Mouse (Mus musculus) G1E (cell line): ENCODE data around the gene Clstn3.

Experiments
- CTCF ChIP-seq: IDR thresholded peaks from 2 replicates; pipeline ENCODE4 v1.5.1; 2012; ENCODE audit warnings: low read depth, low read length, inconsistent platforms, mixed read lengths
- TAL1 ChIP-seq: conservative IDR thresholded peaks from 2 replicates; pipeline ENCODE4 v1.6.1; 2012; ENCODE audit warnings: low read depth, low read length, inconsistent platforms, mixed read lengths

GRCm38 (mm10) chr6:124453756-124454155 is 10.8 kb downstream of the Clstn3 start:
- TF ChIP-seq CTCF (no peak), TAL1 (no peak)
